Mouse (Mus musculus) right cerebral cortex, adult 18-20 months (tissue): ENCODE measurements around the gene Abcg4.
A peak's percentile ranks its signal among the peaks of the same experiment; 100 is the strongest.

Experiments used
- DNase-seq: peaks from one replicate; pipeline ENCODE4 v3.0.0; 2022; ENCODE audit warnings: mixed read lengths

The Abcg4 gene

DNA sequence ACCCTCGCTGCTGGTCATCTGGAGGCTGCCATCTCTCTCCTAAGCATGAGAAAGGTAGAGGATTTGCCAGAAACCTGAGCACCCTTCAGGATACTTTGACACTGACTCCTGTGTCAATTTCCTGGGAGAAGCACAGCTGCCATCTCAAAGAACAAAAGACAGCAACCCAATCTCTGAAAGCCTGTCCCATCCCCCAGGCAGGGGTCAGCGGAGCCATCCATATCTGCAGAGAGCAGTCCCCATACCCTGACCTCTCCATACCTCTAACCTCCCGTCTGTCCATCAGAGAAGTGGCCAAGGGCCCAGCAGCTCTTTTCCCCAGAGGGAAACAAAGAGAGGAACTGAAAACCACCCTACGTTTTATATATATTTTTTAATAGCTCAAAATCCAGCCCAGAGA is 51.8 kb downstream of the Abcg4 start:
- DNase-seq, result no peak

DNA sequence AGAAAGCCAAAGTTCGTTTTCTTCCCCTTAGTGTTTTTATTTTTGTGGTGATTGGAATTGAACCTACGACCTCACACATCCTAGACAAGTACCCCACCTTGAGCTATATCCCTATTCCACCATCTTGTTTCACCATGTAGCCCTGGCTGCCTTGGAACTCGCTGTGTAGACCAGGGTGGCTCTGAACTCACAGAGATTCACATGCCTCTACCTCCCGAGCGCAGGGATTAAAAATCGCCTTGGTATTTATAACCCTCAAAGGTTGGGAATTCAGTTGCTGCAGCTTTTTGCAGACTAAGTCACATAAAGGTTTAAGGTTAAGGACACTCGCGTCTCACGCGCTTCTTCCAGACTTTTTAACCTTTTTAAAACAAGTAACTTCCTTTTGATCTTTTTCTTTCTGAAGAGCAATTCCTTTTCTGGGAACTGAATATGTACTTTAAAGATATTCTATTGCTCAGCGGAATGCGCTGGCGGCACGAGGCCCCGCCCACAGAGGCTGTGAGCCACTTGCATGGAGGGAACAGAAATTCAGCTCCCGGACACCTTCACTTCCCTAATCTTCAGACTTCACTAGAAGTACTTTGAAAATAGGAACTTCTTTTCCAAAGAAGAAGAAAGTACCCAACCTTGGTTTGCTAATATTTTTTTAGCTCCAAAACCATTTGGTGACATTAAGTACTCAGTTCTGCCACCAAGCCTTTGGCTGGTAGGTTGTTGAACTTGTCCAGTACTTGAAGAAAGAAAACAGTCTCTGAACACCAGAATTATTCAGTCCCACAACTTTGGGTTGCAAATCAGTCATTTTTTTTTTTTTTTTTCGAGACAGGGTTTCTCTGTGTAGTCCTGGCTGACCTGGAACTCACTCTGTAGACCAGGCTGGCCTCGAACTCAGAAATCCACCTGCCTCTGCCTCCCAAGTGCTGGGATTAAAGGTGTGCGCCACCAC is 53.7 kb downstream of the Abcg4 start:
- peak; percentile 55 for DNase-seq

DNA sequence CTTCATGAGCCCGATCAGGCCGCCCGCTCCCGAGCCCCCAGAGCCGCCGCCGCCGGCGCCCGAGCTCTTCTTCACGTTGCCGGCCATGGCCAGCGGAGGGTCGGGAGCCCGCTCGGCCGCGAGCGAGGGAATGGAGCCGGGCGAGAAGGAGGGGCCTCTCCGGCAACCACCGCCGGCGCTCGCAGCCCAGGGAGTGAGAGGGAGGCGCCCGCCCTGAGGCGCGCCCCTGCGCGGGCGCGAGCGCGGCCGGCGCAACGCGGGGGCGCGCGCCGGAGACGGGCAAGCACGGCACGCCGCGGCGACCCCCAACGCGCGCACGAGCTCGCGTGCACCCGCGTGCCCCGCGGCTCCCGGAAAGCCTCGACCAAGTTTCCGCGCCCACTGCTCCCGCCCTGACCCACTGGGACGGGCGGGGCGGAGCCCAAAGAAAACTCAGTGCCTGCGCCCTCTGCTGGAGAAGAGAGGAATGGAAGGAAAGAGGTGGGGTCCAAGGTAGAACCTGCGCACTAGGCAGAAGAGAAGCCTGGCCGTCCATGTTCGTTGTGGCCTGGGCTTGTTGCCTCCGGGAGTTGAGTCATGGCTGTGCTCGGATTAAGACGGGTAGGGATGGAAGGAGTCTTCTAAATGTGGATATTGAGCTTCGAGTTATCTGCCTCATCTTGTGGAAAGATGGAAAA is 54.5 kb downstream of the Abcg4 start, which contains the start of gene Cbl:
Gene Cbl, minus strand, starts transcription at position 248 of the 677 bp plus-strand sequence.
- peak; percentile 99 for DNase-seq

DNA sequence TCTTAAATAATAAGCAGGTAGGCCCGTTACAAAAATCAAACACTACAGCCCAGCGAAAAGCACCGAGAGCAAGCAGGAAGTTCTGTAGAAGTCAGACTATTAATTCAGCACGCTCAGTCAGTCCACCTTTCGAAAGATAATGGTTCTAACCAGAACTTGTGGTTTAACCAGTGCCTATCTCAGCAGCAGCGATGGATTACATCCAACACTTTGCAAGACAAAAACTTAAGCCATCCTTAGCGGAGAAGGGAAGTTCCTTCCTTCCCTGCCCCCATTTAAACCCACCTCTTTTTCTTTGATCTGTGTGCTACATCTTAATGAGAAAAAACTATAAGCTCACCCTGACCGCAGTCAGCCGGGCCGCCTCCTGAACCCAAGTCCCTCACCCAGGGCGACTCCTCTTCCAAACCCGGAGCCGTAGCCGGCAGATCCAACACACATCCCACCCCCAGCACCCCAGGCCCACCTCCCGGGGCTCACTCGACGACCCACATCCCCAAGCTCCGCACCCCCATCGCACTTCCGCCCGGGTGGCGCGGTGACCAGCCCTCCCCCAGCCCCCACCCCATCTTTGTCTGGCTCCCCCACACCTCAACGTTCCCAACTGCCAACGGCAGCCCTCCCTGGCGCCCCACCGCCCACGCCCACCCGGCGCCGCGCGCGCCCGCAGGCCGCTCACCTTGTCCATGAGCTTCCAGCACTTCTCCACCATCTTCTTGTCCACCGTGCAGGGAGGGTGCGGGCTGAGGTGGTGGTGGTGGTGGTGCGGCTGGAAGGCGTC is 55.2 kb downstream of the Abcg4 start:
- DNase-seq, result no peak

DNA sequence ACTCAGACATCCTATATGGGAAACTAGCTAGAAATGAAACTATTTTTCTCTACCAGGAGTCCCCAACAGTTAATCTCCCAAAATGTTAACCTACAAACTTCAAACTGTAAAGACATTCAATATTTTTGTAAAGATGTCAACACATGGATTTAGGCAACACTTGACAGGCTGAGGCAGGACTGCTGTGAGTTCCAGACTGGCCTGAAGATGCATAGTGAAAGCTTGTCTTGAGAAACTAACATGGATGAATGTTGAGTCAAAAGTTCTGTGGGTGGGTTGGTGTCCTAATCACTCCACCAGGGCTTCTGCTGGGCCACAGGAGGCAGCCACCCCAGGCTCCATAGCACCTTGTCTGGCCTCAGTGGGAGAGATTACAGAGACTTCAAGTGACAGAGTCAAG is 56.8 kb downstream of the Abcg4 start:
- DNase-seq, result no peak

DNA sequence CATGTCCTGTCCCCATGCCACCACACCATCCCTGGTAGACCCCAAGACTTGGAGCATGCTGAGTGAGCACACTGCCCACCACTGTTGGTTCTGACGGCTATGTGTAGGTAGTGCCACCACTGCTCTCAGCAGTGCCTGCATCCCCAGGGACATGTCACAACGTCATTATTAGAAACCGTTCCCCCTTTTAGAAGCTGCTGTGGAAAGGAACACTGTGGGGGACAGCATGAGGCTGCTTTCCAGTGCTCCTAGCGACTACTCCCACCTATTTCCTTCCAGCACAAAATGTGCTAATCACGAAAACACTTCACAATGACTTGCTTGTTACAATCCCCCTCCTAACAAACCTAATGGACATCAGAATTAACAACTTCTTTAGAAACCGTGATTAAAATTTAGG is 62.4 kb downstream of the Abcg4 start:
- DNase-seq, result peak; percentile 47
